Mouse (Mus musculus): ENCODE data around the gene Zfp385c.
"Not testable (repeated sequence)": the region's sequence is repeated elsewhere in the genome, so short reads cannot be mapped to it uniquely, and the experiment has no call there.

Gene Zfp385c

GRCm38 (mm10) chr11:100626701-100627195 is 65.5 kb downstream of the Zfp385c start:
- DNase-seq (ENCODE audit: low read depth, low spot score) = peak; percentile 67

- DNase-seq (ENCODE audit: low read depth, low spot score) = no peak
Observed at GRCm38 (mm10) chr11:100625754-100626700, 66.2 kb downstream of the Zfp385c start.

- peak; percentile 36 for DNase-seq (ENCODE audit: low read depth, low spot score)
Observed at GRCm38 (mm10) chr11:100623867-100624266, 68.4 kb downstream of the Zfp385c start.

DNA sequence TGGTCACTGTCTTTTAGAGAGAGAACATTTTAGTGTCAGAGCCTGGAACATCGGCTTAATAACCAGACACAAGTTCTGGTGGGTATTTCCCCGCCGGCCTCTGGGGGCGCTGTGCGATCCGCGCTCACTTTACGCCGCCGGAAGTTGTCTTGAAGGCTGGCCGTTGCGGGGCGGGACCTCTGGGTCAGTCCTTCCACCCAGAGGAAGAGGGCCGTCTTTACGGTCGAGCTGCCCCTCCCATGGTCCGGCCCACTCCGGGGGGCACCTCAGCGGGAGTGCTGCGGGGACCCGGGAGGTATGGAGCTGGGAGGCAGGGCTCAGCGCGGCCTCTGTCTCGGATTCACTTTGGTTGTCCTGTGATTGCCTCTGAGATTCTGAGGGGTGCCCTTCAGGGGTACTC is 69.5 kb downstream of the Zfp385c start:
- peak; percentile 94 for DNase-seq (ENCODE audit: low read depth, low spot score)

DNA sequence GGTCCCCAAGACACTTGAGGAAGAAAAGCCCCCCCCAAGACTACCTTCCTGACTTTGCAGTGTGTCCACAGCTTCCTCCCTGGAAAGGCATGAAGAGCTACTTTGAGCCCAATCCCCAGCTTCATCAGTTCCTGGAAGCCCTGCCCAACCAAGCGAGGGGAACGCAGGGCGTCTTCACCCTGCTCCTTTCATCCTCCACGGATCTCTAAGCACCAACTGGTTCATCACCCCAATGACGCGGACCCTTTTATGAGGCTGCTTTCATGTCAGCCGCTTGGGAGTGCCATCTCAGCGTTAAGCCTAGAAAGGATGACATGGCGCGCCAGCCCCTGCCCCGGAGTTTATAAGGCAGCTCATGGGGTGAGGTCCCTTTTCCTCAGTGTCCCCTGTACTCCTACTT is 72.3 kb downstream of the Zfp385c start, which contains the start of gene Dnajc7:
Dnajc7 (minus strand) TSS at position 187 of the 400 bp plus-strand sequence.
- DNase-seq (ENCODE audit: low read depth, low spot score) = no peak

- DNase-seq (ENCODE audit: low read depth, low spot score) = peak; percentile 92
Observed at GRCm38 (mm10) chr11:100619485-100619975, 72.7 kb downstream of the Zfp385c start.

GRCm38 (mm10) chr11:100618761-100619484 is 73.3 kb downstream of the Zfp385c start, which contains the start of gene Nkiras2:
Gene Nkiras2, plus strand, starts transcription at chr11:100619244.
- DNase-seq (ENCODE audit: low read depth, low spot score) = peak; percentile 69

GRCm38 (mm10) chr11:100617480-100617879 is 74.8 kb downstream of the Zfp385c start:
- no peak for DNase-seq (ENCODE audit: low read depth, low spot score)

DNA sequence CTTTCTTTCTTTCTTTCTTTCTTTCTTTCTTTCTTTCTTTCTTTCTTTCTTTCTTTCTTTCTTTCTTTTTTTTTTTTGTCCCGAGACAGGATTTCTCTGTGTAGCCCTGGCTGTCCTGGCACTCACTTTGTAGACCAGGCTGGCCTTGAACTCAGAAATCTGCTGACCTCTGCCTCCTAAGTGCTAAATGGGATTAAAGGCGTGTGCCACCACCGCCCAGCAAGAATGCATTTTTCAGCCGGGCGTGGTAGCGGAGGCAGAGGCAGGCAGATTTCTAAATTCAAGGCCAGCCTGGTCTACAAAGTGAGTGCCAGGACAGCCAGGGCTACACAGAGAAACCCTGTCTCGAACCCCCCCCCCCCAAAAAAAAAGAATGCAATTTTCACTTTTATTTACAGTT is 75.4 kb downstream of the Zfp385c start:
- not testable (repeated sequence) for DNase-seq (ENCODE audit: low read depth, low spot score)

- no peak for DNase-seq (ENCODE audit: low read depth, low spot score)
Observed at GRCm38 (mm10) chr11:100616332-100616731, 75.9 kb downstream of the Zfp385c start.

- peak; percentile 67 for DNase-seq (ENCODE audit: low read depth, low spot score)
Observed at GRCm38 (mm10) chr11:100613241-100613640, 79.0 kb downstream of the Zfp385c start.

GRCm38 (mm10) chr11:100611627-100612026 is 80.6 kb downstream of the Zfp385c start:
- no peak for DNase-seq (ENCODE audit: low read depth, low spot score)

GRCm38 (mm10) chr11:100609997-100610680 is 82.1 kb downstream of the Zfp385c start:
- DNase-seq (ENCODE audit: low read depth, low spot score) = no peak

DNA sequence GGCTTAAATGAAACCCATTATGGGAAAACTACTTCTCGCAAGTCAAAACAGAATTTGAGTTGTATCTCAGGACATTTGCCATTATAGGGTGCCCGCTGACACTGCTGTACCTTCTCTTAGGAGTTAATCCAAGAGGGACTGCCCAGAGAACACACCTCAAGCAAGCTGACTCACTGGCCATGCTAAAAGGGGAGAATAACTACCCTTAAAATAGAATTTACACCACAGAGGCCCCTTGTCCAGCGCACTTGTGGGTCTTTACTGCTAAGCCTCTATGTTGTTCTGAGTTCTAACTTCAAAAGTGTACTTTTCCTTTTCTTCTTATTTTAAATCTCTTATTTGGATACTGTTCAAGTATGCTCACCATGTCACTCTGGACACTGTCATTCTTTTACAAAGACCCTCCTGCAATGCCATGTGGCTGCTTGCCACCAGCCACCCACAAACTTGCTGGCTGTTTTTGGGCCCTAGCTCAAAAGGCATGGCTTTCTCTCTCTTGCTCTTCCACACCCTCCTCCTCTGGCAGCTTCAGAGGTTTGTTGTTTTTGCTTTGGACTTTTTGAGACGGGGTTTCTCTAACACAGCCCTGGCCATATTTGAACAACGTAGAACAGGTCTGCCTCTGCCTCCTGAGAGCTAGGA is 82.8 kb downstream of the Zfp385c start:
- DNase-seq (ENCODE audit: low read depth, low spot score) = no peak

DNA sequence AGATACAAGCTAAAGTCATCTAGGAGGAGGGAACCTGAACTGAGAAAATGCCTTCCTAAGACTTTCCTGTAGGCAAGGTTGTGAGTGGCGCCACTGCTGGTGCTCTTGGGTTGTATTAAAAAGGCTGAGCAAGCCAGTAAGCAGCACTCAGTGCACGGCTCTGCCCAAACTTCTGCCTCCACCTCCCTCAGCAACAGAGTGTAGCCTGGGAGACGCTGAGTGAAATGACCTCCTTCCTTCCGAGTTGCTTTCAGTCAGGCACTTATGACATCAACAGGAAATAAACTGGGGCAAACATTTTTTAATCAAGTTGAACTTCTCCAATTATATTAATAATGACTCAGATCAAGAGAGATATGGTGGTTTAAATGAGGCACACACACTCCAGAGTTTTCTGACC is 83.5 kb downstream of the Zfp385c start:
- no peak for DNase-seq (ENCODE audit: low read depth, low spot score)

GRCm38 (mm10) chr11:100607121-100607520 is 85.1 kb downstream of the Zfp385c start:
- DNase-seq (ENCODE audit: low read depth, low spot score) = no peak

GRCm38 (mm10) chr11:100605451-100605850 is 86.8 kb downstream of the Zfp385c start:
- no peak for DNase-seq (ENCODE audit: low read depth, low spot score)

- DNase-seq (ENCODE audit: low read depth, low spot score) = peak; percentile 17
Observed at GRCm38 (mm10) chr11:100604321-100605005, 87.8 kb downstream of the Zfp385c start.

GRCm38 (mm10) chr11:100603813-100604212 is 88.4 kb downstream of the Zfp385c start:
- DNase-seq (ENCODE audit: low read depth, low spot score) = no peak

DNA sequence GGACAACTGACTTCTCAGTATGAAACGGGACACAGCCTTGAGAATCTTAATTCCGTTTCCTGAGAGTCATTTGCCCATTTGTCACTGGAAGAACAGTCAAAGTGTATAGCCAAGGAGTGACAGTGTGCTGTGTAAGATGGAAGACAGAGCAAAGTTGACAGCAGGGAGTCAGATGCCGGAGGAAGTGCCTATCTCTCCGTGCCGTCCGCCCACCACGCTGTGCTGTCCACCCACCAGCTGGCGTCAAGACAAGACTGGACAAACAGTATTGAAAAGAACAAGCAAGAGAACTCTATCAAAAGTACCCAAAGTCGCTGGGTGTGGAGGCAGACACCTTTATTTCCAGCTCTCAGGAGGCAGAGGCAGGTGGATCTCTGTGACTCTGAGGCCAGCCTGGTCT is 89.1 kb downstream of the Zfp385c start:
- DNase-seq (ENCODE audit: low read depth, low spot score) = no peak

All from 3T3-L1 (cell line).